Mouse (Mus musculus) small intestine, adult 2 months (tissue): ENCODE measurements around the gene Desi1. TPM values are rescaled to one million over a fixed set of nuclear protein-coding genes. Genes with fewer than 3 reads are reported as not detected.

Experiments
- H3K27ac ChIP-seq: fragments of 200-500 bp; 2 replicates; pipeline ENCODE4 v1.5.1; 2012; ENCODE audit warnings: low read depth, low read length, control low read depth, inconsistent platforms; ENCODE audit not compliant: insufficient read depth
- H3K27me3 ChIP-seq: fragments of 200-500 bp; 2 replicates; pipeline ENCODE4 v1.6.1; 2012; ENCODE audit warnings: mild to moderate bottlenecking, moderate library complexity, low read length, inconsistent platforms; ENCODE audit not compliant: control insufficient read depth, insufficient read depth
- H3K36me3 ChIP-seq: fragments of 200-500 bp; 2 replicates; pipeline ENCODE4 v1.6.1; 2012; ENCODE audit warnings: mild to moderate bottlenecking, low read length, control low read depth, inconsistent platforms; ENCODE audit not compliant: control insufficient read depth, insufficient read depth
- H3K4me1 ChIP-seq: fragments of 200-500 bp; 2 replicates; pipeline ENCODE4 v1.6.1; 2012; ENCODE audit warnings: low read length, inconsistent platforms, mixed read lengths; ENCODE audit not compliant: control insufficient read depth, insufficient read depth, insufficient read length
- H3K4me3 ChIP-seq: fragments of 200-500 bp; 2 replicates; pipeline ENCODE4 v1.5.1; 2012; ENCODE audit warnings: low read depth, mild to moderate bottlenecking, control low read depth, inconsistent platforms, low read length, moderate library complexity
- CTCF ChIP-seq: fragments of 200-500 bp; IDR thresholded peaks from 2 replicates; pipeline ENCODE4 v1.5.1; 2012; ENCODE audit warnings: low read depth, mild to moderate bottlenecking, control low read depth, inconsistent platforms, low read length, moderate library complexity, mixed read lengths; ENCODE audit not compliant: insufficient replicate concordance, insufficient read length; ENCODE audit errors: extremely low read depth
- POLR2A ChIP-seq: fragments of 200-500 bp; IDR thresholded peaks from 2 replicates; pipeline ENCODE4 v1.6.1; 2012; ENCODE audit warnings: low read depth, mild to moderate bottlenecking, control low read depth, inconsistent platforms, low read length, moderate library complexity
- WGBS: fragments of 180-500 bp; shearing (Covaris S2); methylation state at CpG from one replicate; pipeline ENCODE4 v1.1.7; 2018; 5-methylcytosine and 5-hydroxymethylcytosine counted together
- polyA plus RNA-seq: library from polyadenylated mRNA; depleted of rRNA; stranded (reverse); fragments of >200 nt; gene quantifications from 2 replicates; pipeline ENCODE4 v1.2.3, GENCODE M21; 2012; rRNA removed

Desi1 gene
- polyA plus RNA-seq, 1 experiment = 25.4 TPM

DNA sequence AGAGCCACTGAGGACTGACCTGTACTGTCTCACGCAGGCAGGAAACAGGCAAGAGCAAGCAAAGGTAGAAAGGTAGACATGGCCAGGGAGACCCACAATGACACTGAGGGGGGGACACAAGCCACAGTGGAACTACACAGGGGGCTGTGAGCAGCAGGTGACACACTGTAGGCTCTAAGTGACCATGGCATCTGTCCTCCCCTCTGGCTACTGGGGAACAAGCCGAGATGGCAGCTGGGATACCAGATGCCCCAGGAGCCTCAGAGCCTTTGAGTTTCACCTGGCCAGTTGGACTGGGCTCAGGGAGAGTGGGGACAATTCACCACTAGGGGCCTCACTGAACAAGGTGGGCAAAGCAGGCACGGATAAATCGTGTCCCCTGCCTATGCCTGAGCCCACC lies 81.4 kb downstream of the Desi1 start:
- WGBS = 88% methylated on average over 4 of the region's 4 CpGs
- TF ChIP-seq CTCF (no peak), POLR2A (no peak)

DNA sequence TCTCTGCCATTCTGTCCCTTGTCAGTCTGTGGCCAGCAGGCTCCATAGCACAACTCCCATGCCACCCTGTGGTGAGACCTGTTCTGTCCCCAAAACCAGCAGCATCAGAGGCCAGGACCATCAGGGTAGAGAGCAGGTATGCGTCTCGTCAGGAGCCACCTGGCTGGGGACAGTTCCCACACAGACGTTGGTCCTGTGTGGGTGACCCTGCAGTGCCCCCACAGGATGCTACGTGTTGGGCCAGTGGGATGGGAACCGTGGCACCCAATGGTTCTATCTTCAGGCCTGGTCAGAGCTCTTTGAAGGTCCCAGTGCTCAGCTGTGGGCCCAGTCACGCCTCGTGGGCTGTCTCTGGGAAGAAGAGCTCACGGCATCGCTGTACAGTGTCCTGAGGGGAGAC lies 82.5 kb downstream of the Desi1 start:
- TF ChIP-seq POLR2A (no peak), CTCF (no peak)
- H3K27me3 ChIP-seq = no peaks in the 10 kb centered on the region
- 89% methylated on average over 9 of the region's 9 CpGs for WGBS
- no peak overlapping the region for H3K27ac ChIP-seq
- no peak overlapping the region for H3K4me3 ChIP-seq
- peaks cover 4% of the 10 kb centered on the region; the same call in 1 of the 2 replicates for H3K36me3 ChIP-seq
- H3K4me1 ChIP-seq = peaks cover 15% of the 10 kb centered on the region

More for the DNA sequence above, 81.4 kb downstream of the Desi1 start:
- Histone ChIP-seq H3K4me1 (peaks cover 15% of the 10 kb centered on the region), H3K36me3 (peaks cover 4% of the 10 kb centered on the region; the same call in 1 of the 2 replicates), H3K4me3 (no peak overlapping the region), H3K27me3 (no peaks in the 10 kb centered on the region), H3K27ac (no peak overlapping the region)

DNA sequence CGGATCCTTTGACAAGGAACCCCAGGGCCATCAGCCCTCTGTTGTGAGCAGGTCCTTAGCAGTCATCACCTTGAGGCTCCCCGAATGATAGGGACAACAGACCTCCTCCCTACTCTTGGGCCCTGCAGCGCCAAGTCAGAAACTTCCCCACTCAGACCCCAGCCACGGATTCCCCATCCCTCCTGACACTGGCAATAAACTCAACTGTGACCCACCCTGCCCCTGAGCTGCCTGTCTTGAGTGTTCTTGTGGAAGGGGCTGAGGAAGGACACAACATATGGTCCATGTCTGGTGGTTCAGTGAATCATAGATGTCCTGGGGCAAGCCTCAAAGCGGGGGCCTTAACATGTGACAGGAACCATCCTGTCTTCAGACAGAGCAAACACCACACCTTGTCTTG lies 82.9 kb downstream of the Desi1 start:
- peaks cover 15% of the 10 kb centered on the region for H3K4me1 ChIP-seq
- no peak overlapping the region for H3K4me3 ChIP-seq
- 91% methylated on average over 5 of the region's 5 CpGs for WGBS
- H3K27ac ChIP-seq = no peak overlapping the region
- no peaks in the 10 kb centered on the region for H3K27me3 ChIP-seq
- peaks cover 4% of the 10 kb centered on the region; the same call in 1 of the 2 replicates for H3K36me3 ChIP-seq
- no peak for TF ChIP-seq POLR2A
- no peak for TF ChIP-seq CTCF

DNA sequence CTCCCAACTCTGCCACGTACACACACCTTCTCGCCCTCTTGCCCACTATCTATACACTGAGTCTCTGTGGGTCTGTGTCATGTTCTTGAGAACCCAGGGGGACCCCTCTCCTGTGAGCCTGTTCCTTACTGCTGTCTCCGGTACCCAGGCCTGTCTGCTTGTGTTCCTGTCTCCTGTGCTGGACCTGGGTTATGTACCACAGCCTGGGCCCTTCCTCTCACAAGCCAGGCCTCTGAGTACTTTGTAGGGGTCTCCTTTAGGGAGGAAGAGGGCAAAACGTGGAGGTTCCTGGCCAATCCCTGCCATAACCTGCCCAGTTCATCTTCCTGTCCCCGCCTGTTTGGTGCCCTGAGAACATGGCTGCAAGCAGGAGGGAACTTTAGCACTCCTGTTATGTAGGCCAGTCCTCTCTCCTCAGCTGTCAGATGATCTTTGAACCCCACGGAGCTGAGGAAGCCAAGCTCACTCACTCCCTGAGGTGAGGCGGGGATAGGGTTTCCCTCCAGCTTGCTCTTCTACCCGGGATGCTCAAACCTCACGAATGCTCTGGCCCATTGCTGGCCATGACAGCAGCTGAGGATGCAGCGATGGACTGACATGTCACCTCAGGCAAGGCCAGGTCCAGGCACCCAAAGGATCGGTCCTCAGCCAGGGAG lies 84.1 kb downstream of the Desi1 start:
- Histone ChIP-seq H3K36me3 (peaks cover 1% of the 10 kb centered on the region; the same call in 1 of the 2 replicates), H3K4me1 (peaks cover 14% of the 10 kb centered on the region), H3K27ac (no peak overlapping the region), H3K27me3 (no peaks in the 10 kb centered on the region), H3K4me3 (no peak overlapping the region)
- TF ChIP-seq POLR2A (no peak), CTCF (no peak)
- WGBS = 53% methylated on average over 11 of the region's 11 CpGs

DNA sequence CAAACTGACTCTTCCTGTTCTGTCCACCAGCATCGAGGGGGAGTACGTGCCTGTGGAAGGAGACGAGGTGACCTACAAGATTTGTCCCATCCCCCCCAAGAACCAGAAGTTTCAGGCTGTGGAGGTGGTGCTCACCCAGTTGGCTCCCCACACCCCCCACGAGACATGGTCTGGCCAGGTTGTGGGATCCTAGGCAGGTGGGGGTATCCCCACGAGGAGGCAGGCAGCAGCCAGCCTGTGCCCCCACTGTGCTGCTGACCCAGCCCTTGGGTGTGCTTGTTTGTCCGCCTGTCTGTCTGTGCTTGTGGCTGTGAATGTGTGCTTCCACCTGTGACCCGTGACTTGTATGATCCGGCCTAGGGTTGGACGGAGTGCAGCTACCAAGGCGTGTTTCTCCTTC lies 84.6 kb downstream of the Desi1 start:
- peaks cover 1% of the 10 kb centered on the region; the same call in 1 of the 2 replicates for H3K36me3 ChIP-seq
- H3K27me3 ChIP-seq = no peaks in the 10 kb centered on the region
- H3K4me1 ChIP-seq = peaks cover 12% of the 10 kb centered on the region
- WGBS = 80% methylated on average over 10 of the region's 10 CpGs
- H3K4me3 ChIP-seq = no peak overlapping the region
- no peak overlapping the region for H3K27ac ChIP-seq
- TF ChIP-seq CTCF (no peak), POLR2A (no peak)

DNA sequence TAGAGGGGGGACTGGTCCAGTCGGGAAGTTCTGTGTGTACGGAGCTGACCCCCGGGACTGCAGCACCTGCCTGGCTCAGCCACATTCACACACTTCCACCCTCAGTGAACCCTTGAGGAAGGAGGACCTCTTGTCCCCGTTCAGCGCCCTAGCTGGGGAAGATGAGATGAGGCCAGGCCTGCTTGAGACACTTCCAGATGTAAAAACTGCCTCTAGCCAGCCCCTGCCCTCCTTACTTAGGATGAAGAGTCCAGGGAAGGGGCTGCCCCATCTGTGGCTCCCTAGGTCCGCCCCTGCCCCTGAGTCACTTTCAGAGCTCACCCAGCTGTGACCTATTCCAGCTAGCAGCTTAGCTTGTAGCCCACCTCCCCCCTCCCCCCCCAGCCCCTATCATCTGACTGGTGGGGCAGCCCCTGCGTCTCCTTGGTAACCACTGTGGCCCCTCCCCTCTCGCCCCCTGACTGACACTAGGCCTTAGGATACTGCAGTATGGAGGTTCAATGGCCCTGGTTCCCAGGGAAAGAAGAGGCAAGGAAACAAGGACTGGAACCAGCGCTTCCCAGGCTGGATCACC lies 90.4 kb downstream of the Desi1 start:
- no peak overlapping the region for H3K27ac ChIP-seq

More for the DNA sequence above, 90.4 kb downstream of the Desi1 start:
- no peaks in the 10 kb centered on the region for H3K4me1 ChIP-seq
- no peaks in the 10 kb centered on the region for H3K27me3 ChIP-seq
- H3K4me3 ChIP-seq = no peak overlapping the region
- TF ChIP-seq CTCF (no peak), POLR2A (no peak)
- no peaks in the 10 kb centered on the region for H3K36me3 ChIP-seq
- WGBS = 40% methylated on average over 9 of the region's 9 CpGs

Other genes with a start within 250 kb of the Desi1 start
- gene Tef, start 231.4 kb downstream of the Desi1 start, polyA plus RNA-seq = 5.6 and 9.4 TPM in 2 replicates
- 14.7 and 33.2 TPM in 2 replicates for gene Tob2, start 175.1 kb downstream of the Desi1 start, polyA plus RNA-seq
- 22.6 and 47.0 TPM in 2 replicates for gene Phf5a, start 162.0 kb downstream of the Desi1 start, polyA plus RNA-seq
- gene Aco2, start 161.6 kb downstream of the Desi1 start, polyA plus RNA-seq = 266 and 416 TPM in 2 replicates
- 3.7 and 5.2 TPM in 2 replicates for gene Polr3h, start 107.6 kb downstream of the Desi1 start, polyA plus RNA-seq
- 1.3 and 2.4 TPM in 2 replicates for gene Csdc2, start 97.1 kb downstream of the Desi1 start, polyA plus RNA-seq
- 18.9 and 22.0 TPM in 2 replicates for gene Pmm1, start 72.9 kb downstream of the Desi1 start, polyA plus RNA-seq
- not detected in 2 replicates for gene 1700029P11Rik, start 53.3 kb downstream of the Desi1 start, polyA plus RNA-seq
- gene Xrcc6, start 46.0 kb downstream of the Desi1 start, polyA plus RNA-seq = 7.8 and 9.1 TPM in 2 replicates
- 24.6 and 25.7 TPM in 2 replicates for gene Snu13, start 13.7 kb upstream of the Desi1 start, polyA plus RNA-seq
- gene 4930407I10Rik, start 25.3 kb upstream of the Desi1 start, polyA plus RNA-seq = not detected in 2 replicates
- 0.04 and 0.05 TPM in 2 replicates for gene Mei1, start 36.1 kb upstream of the Desi1 start, polyA plus RNA-seq
- 5.6 and 6.9 TPM in 2 replicates for gene Ccdc134, start 94.1 kb upstream of the Desi1 start, polyA plus RNA-seq
- gene Srebf2, start 113.3 kb upstream of the Desi1 start, polyA plus RNA-seq = 144 and 240 TPM in 2 replicates
- 0.38 and 2.6 TPM in 2 replicates for gene Shisa8, start 179.0 kb upstream of the Desi1 start, polyA plus RNA-seq
- 6.3 and 14.1 TPM in 2 replicates for gene Tnfrsf13c, start 190.5 kb upstream of the Desi1 start, polyA plus RNA-seq
- gene Cenpm, start 210.9 kb upstream of the Desi1 start, polyA plus RNA-seq = 5.8 and 16.4 TPM in 2 replicates
- 0.19 and 0.37 TPM in 2 replicates for gene 1500009C09Rik, start 218.5 kb upstream of the Desi1 start, polyA plus RNA-seq
- 0.24 and 0.52 TPM in 2 replicates for gene Sept3, start 241.0 kb upstream of the Desi1 start, polyA plus RNA-seq